Mouse (Mus musculus): ENCODE results near the gene Rps6ka4.

DNA sequence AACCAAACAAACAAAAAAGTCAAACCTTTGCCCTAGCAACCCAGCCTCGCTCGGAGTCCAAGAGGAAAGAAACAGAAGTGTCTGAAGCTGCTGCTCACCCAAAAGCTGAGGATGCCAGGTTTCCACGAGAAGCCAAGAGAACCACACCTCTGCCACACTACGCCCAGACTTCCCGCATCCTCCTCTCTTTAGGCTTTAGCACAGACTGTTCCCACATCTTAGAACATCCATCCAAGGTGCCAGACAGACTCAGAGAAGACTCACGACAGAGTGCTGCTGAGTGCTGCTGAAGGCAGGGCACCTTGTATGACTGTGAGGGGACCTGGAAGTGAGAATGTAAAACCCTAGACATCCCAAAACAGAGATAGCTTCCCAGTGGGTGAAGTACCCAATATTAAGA is 35.4 kb upstream of the Rps6ka4 start:
- TF ChIP-seq CTCF (IDR thresholded peaks at IDR 0.05; ENCODE audit: low read depth), result no peak
- no peak for TF ChIP-seq EP300 (IDR thresholded peaks at IDR 0.05; ENCODE audit: low read depth)
